ENCODE assay signal across 15 mouse cellular contexts in genomic region chr7:51693539-51694217, GRCm38 (mm10).
DNase-seq lines count a peak whose midpoint lies in the region; ATAC-seq lines count a peak whose summit lies in the region.
"Had no signal": no experiment of that assay in that cellular context is flagged by ENCODE, and none has a peak within 500 bp of the region (broad histone marks: within the 10 kb centered on the region; RNA-seq: fewer than 3 reads in every experiment).

No protein-coding gene starts in this region.

- no peaks in the 10 kb centered on the region for H3K27me3 ChIP-seq in hindbrain, embryonic 12.5 days
- H3K27me3 ChIP-seq in midbrain, embryonic 14.5 days (ENCODE audit: control insufficient read depth, insufficient read depth, low read length): no peaks in the 10 kb centered on the region
- H3K27me3 ChIP-seq: embryonic facial prominence, embryonic 15.5 days; heart, embryonic 12.5 days; liver, embryonic 13.5 days had no signal

- H3K9ac ChIP-seq in hindbrain, embryonic 12.5 days: no peak overlapping the region
- no peak overlapping the region for H3K9ac ChIP-seq in midbrain, embryonic 14.5 days (replicated peaks; ENCODE audit: low read length)
- H3K9ac ChIP-seq: embryonic facial prominence, embryonic 15.5 days; heart, embryonic 12.5 days; liver, embryonic 13.5 days had no signal

- no peaks in the 10 kb centered on the region for H3K9me3 ChIP-seq in hindbrain, embryonic 12.5 days (replicated peaks)
- H3K9me3 ChIP-seq in midbrain, embryonic 14.5 days (ENCODE audit: control insufficient read depth, low read length): no peaks in the 10 kb centered on the region
- H3K9me3 ChIP-seq: embryonic facial prominence, embryonic 15.5 days; heart, embryonic 12.5 days; liver, embryonic 13.5 days had no signal

- WGBS in hindbrain, embryonic 12.5 days: 81% methylated on average over 8 of the region's 8 CpGs
- WGBS in midbrain, embryonic 14.5 days: 73% methylated on average over 8 of the region's 8 CpGs

- DNase-seq in layer of hippocampus, postnatal 10 days (ENCODE audit: low spot score in 2 of 2): peak; percentile 5 to 15
- no peak for DNase-seq in layer of hippocampus, adult 9-10 months (ENCODE audit: low spot score)
- DNase-seq in midbrain, embryonic 14.5 days: peak; percentile 53
- DNase-seq in retina, postnatal 1 day: peak; percentile 11
- no peak for DNase-seq in ovary, adult 18-20 months (ENCODE audit: low spot score)
- no peak for DNase-seq in heart, postnatal 4 days
- DNase-seq: cerebellum, adult 11 months; gastrocnemius, postnatal 36 days; kidney, adult 8-10 months; kidney, postnatal 36 days; liver, embryonic 13.5 days; thymus, postnatal 4 days had no signal

- peak overlapping the region; percentile 60; the same call in 1 of the 2 replicates for H3K27ac ChIP-seq in hindbrain, embryonic 12.5 days
- peak overlapping the region; percentile 50 for H3K27ac ChIP-seq in midbrain, embryonic 14.5 days (replicated peaks; ENCODE audit: low read depth, low read length)
- H3K27ac ChIP-seq: embryonic facial prominence, embryonic 15.5 days; liver, embryonic 13.5 days had no signal

- H3K4me3 ChIP-seq in hindbrain, embryonic 12.5 days: no peak overlapping the region
- H3K4me3 ChIP-seq in midbrain, embryonic 14.5 days (replicated peaks; ENCODE audit: low read depth, low read length): no peak overlapping the region
- H3K4me3 ChIP-seq: embryonic facial prominence, embryonic 15.5 days; heart, embryonic 12.5 days; liver, embryonic 13.5 days had no signal

- H3K4me1 ChIP-seq in hindbrain, embryonic 12.5 days: peaks cover 4% of the 10 kb centered on the region; the same call in 1 of the 2 replicates
- no peaks in the 10 kb centered on the region; the same call in none of the 2 replicates for H3K4me1 ChIP-seq in midbrain, embryonic 14.5 days (ENCODE audit: control insufficient read depth, insufficient read depth, low read length)
- H3K4me1 ChIP-seq: embryonic facial prominence, embryonic 15.5 days; heart, embryonic 12.5 days; liver, embryonic 13.5 days had no signal

- H3K36me3 ChIP-seq in hindbrain, embryonic 12.5 days: no peaks in the 10 kb centered on the region
- no peaks in the 10 kb centered on the region for H3K36me3 ChIP-seq in midbrain, embryonic 14.5 days (ENCODE audit: control insufficient read depth, insufficient read depth, low read length)
- H3K36me3 ChIP-seq: embryonic facial prominence, embryonic 15.5 days; heart, embryonic 12.5 days; liver, embryonic 13.5 days had no signal

- ATAC-seq in hindbrain, embryonic 12.5 days (ENCODE audit: low FRiP score): peak; percentile 81
- ATAC-seq in midbrain, embryonic 14.5 days (ENCODE audit: low FRiP score, low TSS enrichment): peak; percentile 68

- H3K4me2 ChIP-seq in hindbrain, embryonic 12.5 days (replicated peaks): no peak overlapping the region
- no peak overlapping the region for H3K4me2 ChIP-seq in midbrain, embryonic 14.5 days (ENCODE audit: low read length)
- H3K4me2 ChIP-seq: embryonic facial prominence, embryonic 15.5 days; heart, embryonic 12.5 days; liver, embryonic 13.5 days had no signal

Comparison
In these comparisons a context has a peak if more than half of its experiments do, and no peak if none do; other contexts are left out.
1. DNase-seq: peak in layer of hippocampus, postnatal 10 days (2 of 2), midbrain, embryonic 14.5 days (single experiment) and retina, postnatal 1 day (single experiment); none in layer of hippocampus, adult 9-10 months (single experiment), ovary, adult 18-20 months (single experiment) and heart, postnatal 4 days (single experiment).